In the genomic region with DNA sequence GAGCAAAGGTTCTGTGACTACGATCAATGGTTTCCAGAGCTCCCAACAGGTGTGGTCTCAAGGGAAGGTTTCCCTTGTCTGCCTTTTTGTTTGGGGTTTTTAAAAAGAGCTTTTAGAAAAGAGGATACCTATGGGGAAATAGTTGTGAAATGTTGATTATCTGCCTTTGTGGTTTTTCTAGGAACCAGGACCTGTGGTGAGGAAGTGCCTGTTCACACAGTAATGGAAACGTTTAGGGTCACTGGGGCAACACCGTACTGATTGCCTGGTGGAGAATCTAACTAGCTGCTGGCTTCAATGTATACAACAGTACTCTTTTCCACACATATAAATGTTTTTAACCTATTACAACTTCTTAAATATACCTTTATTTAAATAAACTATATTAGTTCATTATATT, we compare ENCODE assay signal across 27 mouse cellular contexts. TPM values are rescaled to one million over a fixed set of nuclear protein-coding genes. Genes with fewer than 3 reads are reported as not detected.
DNase-seq lines count a peak whose midpoint lies in the region; ATAC-seq and TF ChIP-seq lines count a peak whose summit lies in the region.
"Had no signal": no experiment of that assay in that cellular context is flagged by ENCODE, and none has a peak within 500 bp of the region (broad histone marks: within the 10 kb centered on the region; RNA-seq: fewer than 3 reads in every experiment).

No protein-coding gene starts in this region.

- H3K27ac ChIP-seq in ES-Bruce4 (ENCODE audit: insufficient read depth, low read length) = peak overlapping the region; percentile 82; the same call in 1 of the 2 replicates
- H3K27ac ChIP-seq in liver, embryonic 12.5 days = no peak overlapping the region
- H3K27ac ChIP-seq: embryonic facial prominence, embryonic 15.5 days; forebrain, embryonic 15.5 days; hindbrain, embryonic 15.5 days; midbrain, embryonic 15.5 days; neural tube, embryonic 13.5 days had no signal

- H3K9me3 ChIP-seq in ES-Bruce4 (replicated peaks; ENCODE audit: control insufficient read depth, insufficient read depth, low read length, poor library complexity, severe bottlenecking) = peaks cover 23% of the 10 kb centered on the region
- peaks cover 7% of the 10 kb centered on the region; the same call in 1 of the 2 replicates for H3K9me3 ChIP-seq in liver, embryonic 12.5 days (replicated peaks)
- H3K9me3 ChIP-seq: embryonic facial prominence, embryonic 15.5 days; forebrain, embryonic 15.5 days; hindbrain, embryonic 15.5 days; midbrain, embryonic 15.5 days; neural tube, embryonic 13.5 days had no signal

- no peak for TF ChIP-seq CTCF in ES-Bruce4 (IDR thresholded peaks at IDR 0.05; ENCODE audit: low read depth, low read length)

- 34% methylated on average over 3 of the region's 3 CpGs for WGBS in liver, embryonic 12.5 days (ENCODE audit: insufficient replicate concordance)

- TF ChIP-seq POLR2A in ES-Bruce4 (IDR thresholded peaks at IDR 0.05; ENCODE audit: insufficient read depth, low read length) = no peak

- H3K4me3 ChIP-seq in ES-Bruce4 (ENCODE audit: low read depth, low read length) = no peak overlapping the region
- H3K4me3 ChIP-seq in liver, embryonic 12.5 days = no peak overlapping the region
- H3K4me3 ChIP-seq: embryonic facial prominence, embryonic 15.5 days; forebrain, embryonic 15.5 days; hindbrain, embryonic 15.5 days; megakaryocyte, embryonic 14.5 days; midbrain, embryonic 15.5 days; myocyte; neural tube, embryonic 13.5 days had no signal

- peak; percentile 96 for ATAC-seq in common myeloid progenitor, adult 5-6 weeks (replicated peaks; ENCODE audit: low read depth, poor library complexity, severe bottlenecking)
- peak; percentile 99 for ATAC-seq in megakaryocyte progenitor cell, adult 5-6 weeks (replicated peaks; ENCODE audit: poor library complexity)
- ATAC-seq in liver, embryonic 12.5 days = no peak
- ATAC-seq: forebrain, embryonic 15.5 days; intestine, embryonic 16.5 days; liver, postnatal 0 days; lung, postnatal 0 days; midbrain, embryonic 15.5 days had no signal

- H3K9ac ChIP-seq in ES-Bruce4 (ENCODE audit: low read depth, poor library complexity, severe bottlenecking) = no peak overlapping the region
- H3K9ac ChIP-seq in liver, embryonic 12.5 days = no peak overlapping the region
- H3K9ac ChIP-seq: embryonic facial prominence, embryonic 15.5 days; forebrain, embryonic 15.5 days; hindbrain, embryonic 15.5 days; liver, postnatal 0 days; midbrain, embryonic 15.5 days; neural tube, embryonic 13.5 days had no signal

- H3K4me2 ChIP-seq in liver, embryonic 12.5 days = no peak overlapping the region
- H3K4me2 ChIP-seq: embryonic facial prominence, embryonic 15.5 days; forebrain, embryonic 15.5 days; hindbrain, embryonic 15.5 days; midbrain, embryonic 15.5 days; neural tube, embryonic 13.5 days had no signal

- no peaks in the 10 kb centered on the region for H3K4me1 ChIP-seq in ES-Bruce4 (ENCODE audit: control insufficient read depth, insufficient read depth, low read length)
- no peaks in the 10 kb centered on the region for H3K4me1 ChIP-seq in liver, embryonic 12.5 days
- H3K4me1 ChIP-seq: embryonic facial prominence, embryonic 15.5 days; forebrain, embryonic 15.5 days; hindbrain, embryonic 15.5 days; midbrain, embryonic 15.5 days; neural tube, embryonic 13.5 days had no signal

- TF ChIP-seq EP300 in ES-Bruce4 (IDR thresholded peaks at IDR 0.05; ENCODE audit: insufficient read depth, low read depth, low read length) = no peak

- H3K27me3 ChIP-seq in ES-Bruce4 (ENCODE audit: control insufficient read depth, insufficient read depth, low read length, poor library complexity, severe bottlenecking) = no peaks in the 10 kb centered on the region
- no peaks in the 10 kb centered on the region for H3K27me3 ChIP-seq in liver, embryonic 12.5 days (replicated peaks)
- H3K27me3 ChIP-seq: embryonic facial prominence, embryonic 15.5 days; forebrain, embryonic 15.5 days; hindbrain, embryonic 15.5 days; megakaryocyte, embryonic 14.5 days; midbrain, embryonic 15.5 days; neural tube, embryonic 13.5 days had no signal

- no peaks in the 10 kb centered on the region for H3K36me3 ChIP-seq in ES-Bruce4 (ENCODE audit: control insufficient read depth, insufficient read depth, low read length, poor library complexity, severe bottlenecking)
- H3K36me3 ChIP-seq in liver, embryonic 12.5 days = no peaks in the 10 kb centered on the region
- H3K36me3 ChIP-seq: embryonic facial prominence, embryonic 15.5 days; forebrain, embryonic 15.5 days; hindbrain, embryonic 15.5 days; midbrain, embryonic 15.5 days; neural tube, embryonic 13.5 days had no signal

- peak; percentile 27 for DNase-seq in CD4-positive helper T cell, adult 2 months (ENCODE audit: low read depth, low spot score)
- no peak for DNase-seq in gastrocnemius, adult 18-20 months (ENCODE audit: low spot score)
- DNase-seq in ovary, adult 18-20 months (ENCODE audit: low spot score) = no peak
- DNase-seq: adrenal gland, postnatal 10 days; cerebellum, adult 8-10 months; gastrocnemius, postnatal 25 days; kidney, postnatal 36 days; layer of hippocampus, postnatal 36 days; liver, postnatal 0 days; right cerebral cortex, postnatal 14 days; spleen, adult 18-20 months had no signal

RNA-seq across cellular contexts. Expression of a gene that starts 8.6 kb away (rescaled TPM):
- 15.5 and 19.9 TPM in 2 replicates for polyA plus RNA-seq in ES-Bruce4 (2011; ENCODE audit: insufficient read depth, insufficient read length, low read depth, missing spikeins)
- 21.2 and 28.9 TPM in 2 replicates for total RNA-seq in common myeloid progenitor, adult 5-6 weeks (2017)
- 12.0 and 14.5 TPM in 2 replicates for total RNA-seq in megakaryocyte progenitor cell, adult 5-6 weeks (2015)
- total RNA-seq in megakaryocyte progenitor cell, adult 5-6 weeks (2017) = 18.2 and 18.8 TPM in 2 replicates
- 5.3 and 5.9 TPM in 2 replicates for polyA plus RNA-seq in liver, embryonic 12.5 days (2016; fragmentation: Nextera tagmentation; extraction: Ambion mirVana)
- 10 to 100 TPM; 16.8 to 18.1 TPM for total RNA-seq in gastrocnemius, adult 18-20 months (2021)

RNA-seq across cellular contexts. Expression of a gene that starts 36.6 kb away (rescaled TPM):
- 0.16 and 0.17 TPM in 2 replicates for polyA plus RNA-seq in ES-Bruce4 (2011; ENCODE audit: insufficient read depth, insufficient read length, low read depth, missing spikeins)
- not detected in 2 replicates for total RNA-seq in common myeloid progenitor, adult 5-6 weeks (2017)
- not detected in 2 replicates for total RNA-seq in megakaryocyte progenitor cell, adult 5-6 weeks (2015)
- total RNA-seq in megakaryocyte progenitor cell, adult 5-6 weeks (2017) = not detected in 2 replicates
- 0.05 TPM in 1 of 2 replicates, not detected in the other for polyA plus RNA-seq in liver, embryonic 12.5 days (2016; fragmentation: Nextera tagmentation; extraction: Ambion mirVana)
- total RNA-seq in gastrocnemius, adult 18-20 months (2021) = under 1 TPM in 1 of 2 experiments, not detected in 1; 0.02 TPM
- total RNA-seq: gastrocnemius, postnatal 25 days; liver, adult 2 months had no signal
- polyA plus RNA-seq: C2C12; embryonic facial prominence, embryonic 15.5 days; liver, adult 2 months; liver, postnatal 0 days; thymus, postnatal 0 days had no signal

RNA-seq across cellular contexts. Expression of a gene that starts 41.1 kb away (rescaled TPM):
- 53.5 and 56.7 TPM in 2 replicates for polyA plus RNA-seq in ES-Bruce4 (2011; ENCODE audit: insufficient read depth, insufficient read length, low read depth, missing spikeins)
- 44.0 and 51.2 TPM in 2 replicates for total RNA-seq in common myeloid progenitor, adult 5-6 weeks (2017)
- 21.9 and 25.8 TPM in 2 replicates for total RNA-seq in megakaryocyte progenitor cell, adult 5-6 weeks (2015)
- 24.4 and 29.7 TPM in 2 replicates for total RNA-seq in megakaryocyte progenitor cell, adult 5-6 weeks (2017)
- polyA plus RNA-seq in liver, embryonic 12.5 days (2016; fragmentation: Nextera tagmentation; extraction: Ambion mirVana) = 14.8 and 15.2 TPM in 2 replicates
- total RNA-seq in gastrocnemius, adult 18-20 months (2021) = under 1 TPM; 0.05 to 0.11 TPM

Comparison
In these comparisons a context has a peak if more than half of its experiments do, and no peak if none do; other contexts are left out.
1. RNA of a gene that starts 41.1 kb away (total RNA-seq): 44.0 to 51.2 TPM in common myeloid progenitor, adult 5-6 weeks and 21.9 to 29.7 TPM in megakaryocyte progenitor cell, adult 5-6 weeks; 0.05 to 0.11 TPM in gastrocnemius, adult 18-20 months; every median in the first group is over 10 times any median in the second.